Comparison of ENCODE assay signal across 30 mouse cellular contexts in the genomic region with DNA sequence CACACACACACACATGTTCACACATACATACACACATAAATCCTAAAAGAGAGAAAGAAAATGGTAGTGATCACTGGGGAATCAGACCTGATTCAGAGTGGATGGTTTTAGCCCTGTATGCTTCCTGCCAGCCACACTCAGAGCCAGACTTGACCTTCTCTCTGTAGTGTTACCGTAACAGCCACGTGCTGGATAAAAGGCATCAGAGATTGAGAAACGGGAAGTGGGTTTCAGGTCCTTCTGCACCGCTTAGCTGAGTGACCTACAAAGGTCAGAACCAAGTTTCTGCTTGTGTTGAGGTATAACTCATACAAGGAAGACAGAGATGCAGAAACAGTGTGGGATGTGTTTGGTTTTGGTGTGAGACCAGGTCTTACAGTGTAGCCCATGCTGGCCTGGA. TPM values are rescaled to one million over a fixed set of nuclear protein-coding genes. Genes with fewer than 3 reads are reported as not detected.
A peak's percentile ranks its signal among the peaks of the same experiment; 100 is the strongest.
DNase-seq lines count a peak whose midpoint lies in the region; ATAC-seq and TF ChIP-seq lines count a peak whose summit lies in the region.
"Had no signal": no experiment of that assay in that cellular context is flagged by ENCODE, and none has a peak within 500 bp of the region (broad histone marks: within the 10 kb centered on the region; RNA-seq: fewer than 3 reads in every experiment).

No protein-coding gene starts in this region.

- WGBS in forebrain, postnatal 0 days: 87% methylated on average over 4 of the region's 4 CpGs

- H3K9ac ChIP-seq in forebrain, postnatal 0 days: no peak overlapping the region
- H3K9ac ChIP-seq: embryonic facial prominence, embryonic 12.5 days; forebrain, embryonic 15.5 days; heart, embryonic 15.5 days; hindbrain, embryonic 12.5 days; liver, embryonic 14.5 days; lung, embryonic 14.5 days; neural tube, embryonic 13.5 days had no signal

- H3K9me3 ChIP-seq in forebrain, postnatal 0 days (ENCODE audit: low read length): no peaks in the 10 kb centered on the region
- H3K9me3 ChIP-seq: embryonic facial prominence, embryonic 12.5 days; forebrain, embryonic 15.5 days; heart, embryonic 10.5 days; heart, embryonic 15.5 days; hindbrain, embryonic 12.5 days; neural tube, embryonic 13.5 days had no signal

- H3K36me3 ChIP-seq in splenic B cell, adult 2 months (ENCODE audit: control insufficient read depth, insufficient read depth, low read length, poor library complexity, severe bottlenecking): peaks cover 6% of the 10 kb centered on the region
- H3K36me3 ChIP-seq in forebrain, postnatal 0 days (ENCODE audit: insufficient read depth): peaks cover 54% of the 10 kb centered on the region

- peak; percentile 17 for DNase-seq in A20 (ENCODE audit: low read depth, low spot score)
- DNase-seq in splenic B cell, adult 2 months (ENCODE audit: low read depth, low spot score): peak; percentile 38
- no peak for DNase-seq in lung, postnatal 14 days
- no peak for DNase-seq in gastrocnemius, postnatal 4 days (ENCODE audit: low spot score in 2 of 2)
- no peak for DNase-seq in forebrain, postnatal 0 days
- DNase-seq: adrenal gland, adult 8-10 months; cerebellum, adult 8-10 months; cerebellum, postnatal 36 days; embryo, embryonic 11 days; heart, adult 11 months; kidney, postnatal 14 days; layer of hippocampus, adult 9-11 months; liver; lung, embryonic 14.5 days; right cerebral cortex, postnatal 25 days; thymus, postnatal 14 days had no signal

- no peak overlapping the region for H3K4me2 ChIP-seq in forebrain, postnatal 0 days (ENCODE audit: low read depth)
- H3K4me2 ChIP-seq: embryonic facial prominence, embryonic 12.5 days; forebrain, embryonic 15.5 days; heart, embryonic 15.5 days; hindbrain, embryonic 12.5 days; lung, embryonic 14.5 days; neural tube, embryonic 13.5 days had no signal

- no peak overlapping the region for H3K27ac ChIP-seq in forebrain, postnatal 0 days (ENCODE audit: low read depth, low read length)
- H3K27ac ChIP-seq: embryonic facial prominence, embryonic 12.5 days; forebrain, embryonic 15.5 days; heart, embryonic 10.5 days; heart, embryonic 15.5 days; hindbrain, embryonic 12.5 days; hindbrain, postnatal 0 days; liver, embryonic 14.5 days; neural tube, embryonic 13.5 days had no signal

- ATAC-seq in common myeloid progenitor, adult 5-6 weeks (replicated peaks; ENCODE audit: low read depth, poor library complexity, severe bottlenecking): peak; percentile 46
- ATAC-seq in megakaryocyte, adult 5-6 weeks (ENCODE audit: poor library complexity, severe bottlenecking): peak; percentile 78
- ATAC-seq in forebrain, postnatal 0 days: no peak
- ATAC-seq: forebrain, embryonic 15.5 days; hindbrain, postnatal 0 days; intestine, postnatal 0 days; midbrain, embryonic 16.5 days had no signal

- no peak overlapping the region for H3K4me3 ChIP-seq in forebrain, postnatal 0 days (ENCODE audit: low read depth, low read length)
- H3K4me3 ChIP-seq: embryonic facial prominence, embryonic 12.5 days; forebrain, embryonic 15.5 days; heart, embryonic 10.5 days; heart, embryonic 15.5 days; hindbrain, embryonic 12.5 days; myocyte; neural tube, embryonic 13.5 days had no signal

- H3K27me3 ChIP-seq in splenic B cell, adult 2 months (ENCODE audit: control insufficient read depth, insufficient read depth, low read length, poor library complexity, severe bottlenecking): no peaks in the 10 kb centered on the region
- H3K27me3 ChIP-seq in forebrain, postnatal 0 days (ENCODE audit: insufficient read depth, low read length): no peaks in the 10 kb centered on the region
- H3K27me3 ChIP-seq: CH12.LX; embryonic facial prominence, embryonic 12.5 days; forebrain, embryonic 15.5 days; heart, embryonic 15.5 days; hindbrain, embryonic 12.5 days; neural tube, embryonic 13.5 days had no signal

- no peak for TF ChIP-seq CTCF in forebrain, postnatal 0 days (IDR thresholded peaks at IDR 0.05; ENCODE audit: low read depth)

- H3K4me1 ChIP-seq in forebrain, postnatal 0 days (ENCODE audit: insufficient read depth): no peaks in the 10 kb centered on the region
- H3K4me1 ChIP-seq: embryonic facial prominence, embryonic 12.5 days; forebrain, embryonic 15.5 days; heart, embryonic 15.5 days; hindbrain, embryonic 12.5 days; neural tube, embryonic 13.5 days had no signal

RNA-seq across cellular contexts. Expression of a gene that starts 28.1 kb away (rescaled TPM):
- total RNA-seq in common myeloid progenitor, adult 5-6 weeks (2017): 113 and 129 TPM in 2 replicates
- total RNA-seq in megakaryocyte, adult 5-6 weeks (2015): 1,230 and 1,275 TPM in 2 replicates
- 215 and 239 TPM in 2 replicates for total RNA-seq in megakaryocyte, adult 5-6 weeks (2017)
- total RNA-seq in gastrocnemius, postnatal 4 days (2021): 100 to 1,000 TPM; 284 to 299 TPM
- total RNA-seq in forebrain, postnatal 0 days (2014; rRNA removed): 175 and 197 TPM in 2 replicates
- 481 and 501 TPM in 2 replicates for polyA plus RNA-seq in forebrain, postnatal 0 days (2015; fragmentation: Nextera tagmentation; extraction: Ambion mirVana)

RNA-seq across cellular contexts. Expression of a gene that starts 35.3 kb away (rescaled TPM):
- total RNA-seq in common myeloid progenitor, adult 5-6 weeks (2017): 6.8 and 7.4 TPM in 2 replicates
- total RNA-seq in megakaryocyte, adult 5-6 weeks (2015): 16.0 and 16.1 TPM in 2 replicates
- 27.0 and 36.3 TPM in 2 replicates for total RNA-seq in megakaryocyte, adult 5-6 weeks (2017)
- total RNA-seq in gastrocnemius, postnatal 4 days (2021): 1 to 10 TPM; 7.5 to 7.6 TPM
- 16.5 and 21.3 TPM in 2 replicates for total RNA-seq in forebrain, postnatal 0 days (2014; rRNA removed)
- 14.8 and 19.4 TPM in 2 replicates for polyA plus RNA-seq in forebrain, postnatal 0 days (2015; fragmentation: Nextera tagmentation; extraction: Ambion mirVana)

Comparison
In these comparisons a context has a peak if more than half of its experiments do, and no peak if none do; other contexts are left out.
1. DNase-seq: peak in A20 (single experiment) and splenic B cell, adult 2 months (single experiment); none in lung, postnatal 14 days (single experiment), gastrocnemius, postnatal 4 days (0 of 2) and forebrain, postnatal 0 days (single experiment).